7 mouse cellular contexts compared by ENCODE assay signal in genomic region chr1:58422879-58423278, GRCm38 (mm10). TPM values are rescaled to one million over a fixed set of nuclear protein-coding genes. Genes with fewer than 3 reads are reported as not detected.
DNase-seq lines count a peak whose midpoint lies in the region; ATAC-seq and TF ChIP-seq lines count a peak whose summit lies in the region.

No protein-coding gene starts in this region.

- H3K9ac ChIP-seq in CH12.LX (ENCODE audit: insufficient read depth, low read depth) = peak overlapping the region; percentile 100
- H3K9ac ChIP-seq in embryonic facial prominence, embryonic 14.5 days (ENCODE audit: low read depth, low read length) = peak overlapping the region; percentile 100
- H3K9ac ChIP-seq in limb, embryonic 14.5 days (ENCODE audit: low read depth, low read length, severe bottlenecking) = peak overlapping the region; percentile 100
- peak overlapping the region; percentile 99 for H3K9ac ChIP-seq in midbrain, embryonic 15.5 days

- DNase-seq in CH12.LX (ENCODE audit: extremely low read depth) = peak; percentile 81
- peak; percentile 71 for DNase-seq in ZHBTc4 (ENCODE audit: low read depth, low spot score)
- DNase-seq in embryonic facial prominence, embryonic 14.5 days (ENCODE audit: low spot score) = peak; percentile 88
- peak; percentile 28 for DNase-seq in hindbrain, embryonic 10.5 days (ENCODE audit: low spot score)
- DNase-seq in limb, embryonic 14.5 days (ENCODE audit: low spot score) = peak; percentile 77
- peak; percentile 34 for DNase-seq in thymus, postnatal 25 days

- H3K4me1 ChIP-seq in CH12.LX (ENCODE audit: control insufficient read depth in 1 of 2, insufficient read depth in 2 of 2) = peaks cover 6 to 39% of the 10 kb centered on the region in 2 experiments; a peak in 3 of 4 replicates
- H3K4me1 ChIP-seq in embryonic facial prominence, embryonic 14.5 days (ENCODE audit: control insufficient read depth, insufficient read depth, low read length) = peaks cover 11% of the 10 kb centered on the region
- peaks cover 21% of the 10 kb centered on the region for H3K4me1 ChIP-seq in hindbrain, embryonic 10.5 days (replicated peaks)
- peaks cover 18% of the 10 kb centered on the region for H3K4me1 ChIP-seq in limb, embryonic 14.5 days (ENCODE audit: control insufficient read depth, insufficient read depth, low read length)
- peaks cover 28% of the 10 kb centered on the region for H3K4me1 ChIP-seq in midbrain, embryonic 15.5 days

- H3K4me2 ChIP-seq in CH12.LX (ENCODE audit: insufficient read depth, low read depth, poor library complexity, severe bottlenecking) = no peak overlapping the region
- H3K4me2 ChIP-seq in embryonic facial prominence, embryonic 14.5 days (ENCODE audit: low read depth, low read length) = peak overlapping the region; percentile 85
- peak overlapping the region; percentile 56 for H3K4me2 ChIP-seq in limb, embryonic 14.5 days (replicated peaks; ENCODE audit: low read depth, low read length, severe bottlenecking)
- peak overlapping the region; percentile 62 for H3K4me2 ChIP-seq in midbrain, embryonic 15.5 days

- in situ Hi-C loops in CH12.LX (cut with MboI; ENCODE audit: low pct_ligation_motif_present, low pct_unique_long_range_greater_than_20kb, low sequenced_read_pairs) = no loop called here

- dilution Hi-C loops in CH12.LX (cut with MboI; ENCODE audit: extremely low pct_ligation_motif_present, extremely low pct_unique_long_range_greater_than_20kb, low sequenced_read_pairs) = no loop called here

- ATAC-seq in embryonic facial prominence, embryonic 14.5 days (ENCODE audit: low read depth) = 0 out of 2 replicates have a peak, but pooled peaks have one; percentile 41
- ATAC-seq in limb, embryonic 14.5 days (ENCODE audit: low FRiP score, low read depth) = peak; percentile 48; the same call in 1 of the 2 replicates
- ATAC-seq in midbrain, embryonic 15.5 days (replicated peaks) = peak; percentile 34

- H3K27ac ChIP-seq in CH12.LX (ENCODE audit: insufficient read depth, low read depth) = no peak overlapping the region; the same call in 1 of the 2 replicates
- peak overlapping the region; percentile 100 for H3K27ac ChIP-seq in embryonic facial prominence, embryonic 14.5 days (replicated peaks; ENCODE audit: low read depth, low read length)
- H3K27ac ChIP-seq in hindbrain, embryonic 10.5 days = peak overlapping the region; percentile 100
- H3K27ac ChIP-seq in limb, embryonic 14.5 days (replicated peaks; ENCODE audit: low read depth, low read length) = peak overlapping the region; percentile 99; the same call in 1 of the 2 replicates
- H3K27ac ChIP-seq in midbrain, embryonic 15.5 days = peak overlapping the region; percentile 99

- H3K4me3 ChIP-seq in CH12.LX (replicated peaks in 1 of 3; ENCODE audit: low read depth in 2 of 3, low read length in 2 of 3, poor library complexity in 1 of 3) = peak overlapping the region; percentile 94 to 99 (median 96)
- peak overlapping the region; percentile 99 for H3K4me3 ChIP-seq in embryonic facial prominence, embryonic 14.5 days (ENCODE audit: low read depth, low read length)
- H3K4me3 ChIP-seq in hindbrain, embryonic 10.5 days = peak overlapping the region; percentile 99
- H3K4me3 ChIP-seq in limb, embryonic 14.5 days (replicated peaks; ENCODE audit: low read length) = peak overlapping the region; percentile 97
- peak overlapping the region; percentile 92 for H3K4me3 ChIP-seq in midbrain, embryonic 15.5 days

- WGBS in embryonic facial prominence, embryonic 14.5 days = 7% methylated on average over 13 of the region's 13 CpGs
- 16% methylated on average over 13 of the region's 13 CpGs for WGBS in hindbrain, embryonic 10.5 days
- 8% methylated on average over 13 of the region's 13 CpGs for WGBS in limb, embryonic 14.5 days
- 7% methylated on average over 13 of the region's 13 CpGs for WGBS in midbrain, embryonic 15.5 days

- peaks cover 49% of the 10 kb centered on the region for H3K79me2 ChIP-seq in CH12.LX (replicated peaks; ENCODE audit: control insufficient read depth, extremely low read depth, insufficient read depth, poor library complexity, severe bottlenecking)

- no peaks in the 10 kb centered on the region for H3K9me3 ChIP-seq in CH12.LX (replicated peaks; ENCODE audit: low read length)
- no peaks in the 10 kb centered on the region for H3K9me3 ChIP-seq in embryonic facial prominence, embryonic 14.5 days (ENCODE audit: control insufficient read depth, low read length)
- H3K9me3 ChIP-seq in hindbrain, embryonic 10.5 days = no peaks in the 10 kb centered on the region
- H3K9me3 ChIP-seq in limb, embryonic 14.5 days (ENCODE audit: control insufficient read depth, low read length) = no peaks in the 10 kb centered on the region
- H3K9me3 ChIP-seq in midbrain, embryonic 15.5 days = no peaks in the 10 kb centered on the region

- H3K27me3 ChIP-seq in CH12.LX (replicated peaks) = no peaks in the 10 kb centered on the region
- no peaks in the 10 kb centered on the region for H3K27me3 ChIP-seq in embryonic facial prominence, embryonic 14.5 days (replicated peaks; ENCODE audit: control insufficient read depth, insufficient read depth, low read length)
- no peaks in the 10 kb centered on the region for H3K27me3 ChIP-seq in hindbrain, embryonic 10.5 days (ENCODE audit: insufficient read depth, poor library complexity, severe bottlenecking)
- H3K27me3 ChIP-seq in limb, embryonic 14.5 days (ENCODE audit: control insufficient read depth, insufficient read depth, low read length) = no peaks in the 10 kb centered on the region
- no peaks in the 10 kb centered on the region for H3K27me3 ChIP-seq in midbrain, embryonic 15.5 days (replicated peaks)

- TF ChIP-seq EP300 in CH12.LX (IDR thresholded peaks at IDR 0.05; ENCODE audit: low read length) = no peak

- H3K36me3 ChIP-seq in CH12.LX (replicated peaks in 1 of 2; ENCODE audit: control insufficient read depth in 1 of 2, insufficient read depth in 1 of 2, low read length in 1 of 2) = peaks cover 31 to 39% of the 10 kb centered on the region in 2 experiments
- peaks cover 33% of the 10 kb centered on the region for H3K36me3 ChIP-seq in embryonic facial prominence, embryonic 14.5 days (ENCODE audit: control insufficient read depth, insufficient read depth, low read length)
- H3K36me3 ChIP-seq in hindbrain, embryonic 10.5 days = peaks cover 41% of the 10 kb centered on the region
- H3K36me3 ChIP-seq in limb, embryonic 14.5 days (ENCODE audit: control insufficient read depth, insufficient read depth, low read length) = peaks cover 33% of the 10 kb centered on the region
- H3K36me3 ChIP-seq in midbrain, embryonic 15.5 days (replicated peaks) = peaks cover 16% of the 10 kb centered on the region

- no peak for TF ChIP-seq CTCF in CH12.LX (conservative IDR thresholded peaks at IDR 0.05 in 1 of 2, IDR thresholded peaks at IDR 0.05 in 1 of 2; ENCODE audit: low read depth in 2 of 2, low read length in 2 of 2)

- TF ChIP-seq RAD21 in CH12.LX (IDR thresholded peaks at IDR 0.05; ENCODE audit: low read depth, low read length) = no peak

- TF ChIP-seq POLR2A in CH12.LX (IDR thresholded peaks at IDR 0.05; ENCODE audit: low read depth, low read length) = no peak
- TF ChIP-seq POLR2A in limb, embryonic 14.5 days (IDR thresholded peaks at IDR 0.05; ENCODE audit: borderline replicate concordance, extremely low read depth, insufficient read depth, insufficient read length) = no peak

TF ChIP-seq in CH12.LX, 34 proteins besides CTCF, POLR2A, EP300 and RAD21 (continues in another document):
- TF ChIP-seq MAZ (IDR thresholded peaks at IDR 0.05; ENCODE audit: low read depth, low read length) = no peak

RNA-seq across cellular contexts. Expression of gene Clk1, which starts 1.0 kb away (rescaled TPM):
- total RNA-seq in CH12.LX (2012; rRNA removed) (90.0 and 107 TPM in 2 replicates), CH12.LX (2014; rRNA removed) (209 and 233 TPM in 2 replicates)
- polyA plus RNA-seq in CH12.LX (2012; ENCODE audit: insufficient read length, low read depth) = 119 and 126 TPM in 2 replicates
- 157 and 196 TPM in 2 replicates for polyA plus RNA-seq in embryonic facial prominence, embryonic 14.5 days (2014; fragmentation: Nextera tagmentation; extraction: Ambion mirVana)
- polyA plus RNA-seq in hindbrain, embryonic 10.5 days (2016; fragmentation: Nextera tagmentation; extraction: Ambion mirVana) = 121 and 127 TPM in 2 replicates
- 295 and 381 TPM in 2 replicates for polyA plus RNA-seq in limb, embryonic 14.5 days (2012; rRNA removed)
- 197 and 236 TPM in 2 replicates for polyA plus RNA-seq in limb, embryonic 14.5 days (2014; fragmentation: Nextera tagmentation; extraction: Ambion mirVana)
- polyA plus RNA-seq in midbrain, embryonic 15.5 days (2015; fragmentation: Nextera tagmentation; extraction: Ambion mirVana) = 159 and 170 TPM in 2 replicates

RNA-seq across cellular contexts. Expression of gene Nif3l1, which starts 22.1 kb away (rescaled TPM):
- total RNA-seq in CH12.LX (2012; rRNA removed) (34.5 and 40.8 TPM in 2 replicates), CH12.LX (2014; rRNA removed) (70.1 and 107 TPM in 2 replicates)
- polyA plus RNA-seq in CH12.LX (2012; ENCODE audit: insufficient read length, low read depth) = 39.6 and 43.5 TPM in 2 replicates
- polyA plus RNA-seq in embryonic facial prominence, embryonic 14.5 days (2014; fragmentation: Nextera tagmentation; extraction: Ambion mirVana) = 36.1 and 37.3 TPM in 2 replicates
- polyA plus RNA-seq in hindbrain, embryonic 10.5 days (2016; fragmentation: Nextera tagmentation; extraction: Ambion mirVana) = 70.7 and 75.9 TPM in 2 replicates
- polyA plus RNA-seq in limb, embryonic 14.5 days (2012; rRNA removed) = 40.5 and 45.0 TPM in 2 replicates
- polyA plus RNA-seq in limb, embryonic 14.5 days (2014; fragmentation: Nextera tagmentation; extraction: Ambion mirVana) = 43.6 and 46.1 TPM in 2 replicates
- 57.6 and 59.5 TPM in 2 replicates for polyA plus RNA-seq in midbrain, embryonic 15.5 days (2015; fragmentation: Nextera tagmentation; extraction: Ambion mirVana)

RNA-seq across cellular contexts. Expression of gene Ppil3, which starts 22.4 kb away (rescaled TPM):
- total RNA-seq in CH12.LX (2012; rRNA removed) = 66.1 and 90.4 TPM in 2 replicates
- 161 and 191 TPM in 2 replicates for total RNA-seq in CH12.LX (2014; rRNA removed)
- 103 and 114 TPM in 2 replicates for polyA plus RNA-seq in CH12.LX (2012; ENCODE audit: insufficient read length, low read depth)
- 44.9 and 50.7 TPM in 2 replicates for polyA plus RNA-seq in embryonic facial prominence, embryonic 14.5 days (2014; fragmentation: Nextera tagmentation; extraction: Ambion mirVana)
- 54.8 and 58.9 TPM in 2 replicates for polyA plus RNA-seq in hindbrain, embryonic 10.5 days (2016; fragmentation: Nextera tagmentation; extraction: Ambion mirVana)
- polyA plus RNA-seq in limb, embryonic 14.5 days (2012; rRNA removed) = 33.1 and 40.9 TPM in 2 replicates
- 56.0 and 59.4 TPM in 2 replicates for polyA plus RNA-seq in limb, embryonic 14.5 days (2014; fragmentation: Nextera tagmentation; extraction: Ambion mirVana)
- 46.6 and 51.0 TPM in 2 replicates for polyA plus RNA-seq in midbrain, embryonic 15.5 days (2015; fragmentation: Nextera tagmentation; extraction: Ambion mirVana)

RNA-seq across cellular contexts. Expression of gene Bzw1, which starts 30.2 kb away (rescaled TPM):
- total RNA-seq in CH12.LX (2012; rRNA removed) (104 and 151 TPM in 2 replicates), CH12.LX (2014; rRNA removed) (252 and 289 TPM in 2 replicates)
- 225 and 243 TPM in 2 replicates for polyA plus RNA-seq in CH12.LX (2012; ENCODE audit: insufficient read length, low read depth)
- polyA plus RNA-seq in embryonic facial prominence, embryonic 14.5 days (2014; fragmentation: Nextera tagmentation; extraction: Ambion mirVana) = 347 and 401 TPM in 2 replicates
- polyA plus RNA-seq in hindbrain, embryonic 10.5 days (2016; fragmentation: Nextera tagmentation; extraction: Ambion mirVana) = 367 and 442 TPM in 2 replicates
- polyA plus RNA-seq in limb, embryonic 14.5 days (2012; rRNA removed) = 105 and 112 TPM in 2 replicates
- polyA plus RNA-seq in limb, embryonic 14.5 days (2014; fragmentation: Nextera tagmentation; extraction: Ambion mirVana) = 350 and 367 TPM in 2 replicates
- 310 and 332 TPM in 2 replicates for polyA plus RNA-seq in midbrain, embryonic 15.5 days (2015; fragmentation: Nextera tagmentation; extraction: Ambion mirVana)

Comparison
In these comparisons a context has a peak if more than half of its experiments do, and no peak if none do; other contexts are left out.
1. DNase-seq: peak in every context shown above with its lines; median percentile 88 in embryonic facial prominence, embryonic 14.5 days; 81 in CH12.LX; 77 in limb, embryonic 14.5 days; 71 in ZHBTc4; 34 in thymus, postnatal 25 days; 28 in hindbrain, embryonic 10.5 days.